In the genomic region with DNA sequence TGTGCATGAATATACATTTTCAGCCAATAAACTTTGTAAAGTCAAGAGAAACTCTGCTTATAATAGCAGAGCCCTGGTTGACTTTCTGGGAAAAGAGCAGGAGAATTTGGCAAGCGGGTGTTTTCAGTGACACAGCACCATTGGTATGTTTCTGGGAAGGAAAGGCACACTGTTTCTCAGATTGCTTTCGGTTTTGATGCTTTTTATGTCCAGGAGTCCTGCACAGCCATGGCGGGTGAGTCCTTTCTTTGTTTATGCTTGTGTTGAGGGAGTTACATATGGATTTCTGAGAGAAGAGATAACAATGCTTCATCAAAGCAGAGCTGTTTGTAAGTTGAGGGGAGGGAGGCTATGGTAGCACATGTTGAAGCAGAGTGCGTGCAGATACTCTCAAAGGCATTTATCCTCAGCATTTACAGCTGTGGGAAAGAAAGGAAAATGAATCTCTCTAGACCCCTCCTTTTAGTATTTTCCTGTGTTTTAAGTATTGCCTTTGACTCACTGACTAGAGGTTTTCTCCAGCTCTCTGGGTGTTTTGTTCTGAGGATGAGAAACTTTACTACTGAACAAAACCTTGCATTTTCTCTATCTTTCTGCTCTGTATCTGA, we compare ENCODE assay signal across 8 mouse cellular contexts. TPM values are rescaled to one million over a fixed set of nuclear protein-coding genes. Genes with fewer than 3 reads are reported as not detected.
DNase-seq lines count a peak whose midpoint lies in the region; ATAC-seq lines count a peak whose summit lies in the region.

A gene (plus strand): TSS at position 140 of the 608 bp plus-strand sequence.

- no peak within 1 kb of the TSS for H3K9ac ChIP-seq in embryonic facial prominence, embryonic 14.5 days (ENCODE audit: low read depth, low read length)
- H3K9ac ChIP-seq in forebrain, embryonic 12.5 days, result no peak within 1 kb of the TSS

- no peaks in the 10 kb centered on the region for H3K4me1 ChIP-seq in embryonic facial prominence, embryonic 14.5 days (ENCODE audit: control insufficient read depth, insufficient read depth, low read length)
- H3K4me1 ChIP-seq in embryonic facial prominence, embryonic 10.5 days, result no peaks in the 10 kb centered on the region
- H3K4me1 ChIP-seq in forebrain, embryonic 12.5 days, result no peaks in the 10 kb centered on the region

- no peak within 1 kb of the TSS for H3K4me3 ChIP-seq in embryonic facial prominence, embryonic 14.5 days (ENCODE audit: low read depth, low read length)
- no peak within 1 kb of the TSS for H3K4me3 ChIP-seq in embryonic facial prominence, embryonic 10.5 days
- no peak within 1 kb of the TSS for H3K4me3 ChIP-seq in forebrain, embryonic 12.5 days (replicated peaks)

- H3K27me3 ChIP-seq in embryonic facial prominence, embryonic 14.5 days (replicated peaks; ENCODE audit: control insufficient read depth, insufficient read depth, low read length), result no peaks in the 10 kb centered on the region
- no peaks in the 10 kb centered on the region for H3K27me3 ChIP-seq in embryonic facial prominence, embryonic 10.5 days (replicated peaks; ENCODE audit: low read depth, poor library complexity, severe bottlenecking)
- no peaks in the 10 kb centered on the region for H3K27me3 ChIP-seq in forebrain, embryonic 12.5 days

- no peak within 1 kb of the TSS for H3K27ac ChIP-seq in embryonic facial prominence, embryonic 14.5 days (replicated peaks; ENCODE audit: low read depth, low read length)
- H3K27ac ChIP-seq in embryonic facial prominence, embryonic 10.5 days (replicated peaks), result no peak within 1 kb of the TSS
- no peak within 1 kb of the TSS for H3K27ac ChIP-seq in forebrain, embryonic 12.5 days

- no peak for ATAC-seq in embryonic facial prominence, embryonic 14.5 days (ENCODE audit: low read depth)
- no peak for ATAC-seq in forebrain, embryonic 12.5 days (ENCODE audit: low FRiP score)

- 58% methylated on average over 4 of the region's 4 CpGs for WGBS in embryonic facial prominence, embryonic 14.5 days
- 73% methylated on average over 4 of the region's 4 CpGs for WGBS in embryonic facial prominence, embryonic 10.5 days
- 78% methylated on average over 4 of the region's 4 CpGs for WGBS in forebrain, embryonic 12.5 days

- H3K4me2 ChIP-seq in embryonic facial prominence, embryonic 14.5 days (ENCODE audit: low read depth, low read length), result no peak within 1 kb of the TSS
- H3K4me2 ChIP-seq in forebrain, embryonic 12.5 days, result no peak within 1 kb of the TSS

- no peaks in the 10 kb centered on the region for H3K9me3 ChIP-seq in embryonic facial prominence, embryonic 14.5 days (ENCODE audit: control insufficient read depth, low read length)
- no peaks in the 10 kb centered on the region for H3K9me3 ChIP-seq in embryonic facial prominence, embryonic 10.5 days
- H3K9me3 ChIP-seq in forebrain, embryonic 12.5 days, result no peaks in the 10 kb centered on the region

- no peaks in the 10 kb centered on the region for H3K36me3 ChIP-seq in embryonic facial prominence, embryonic 14.5 days (ENCODE audit: control insufficient read depth, insufficient read depth, low read length)
- H3K36me3 ChIP-seq in embryonic facial prominence, embryonic 10.5 days (replicated peaks), result no peaks in the 10 kb centered on the region
- H3K36me3 ChIP-seq in forebrain, embryonic 12.5 days (replicated peaks), result no peaks in the 10 kb centered on the region

- peak; percentile 17 for DNase-seq in embryonic facial prominence, embryonic 14.5 days (ENCODE audit: low spot score)
- DNase-seq in embryonic facial prominence, embryonic 10.5 days (ENCODE audit: low spot score), result no peak
- peak; percentile 36 for DNase-seq in gastrocnemius, postnatal 25 days
- peak; percentile 1 to 5 for DNase-seq in kidney, adult 8-10 months
- peak; percentile 5 for DNase-seq in ovary, adult 18-20 months (ENCODE audit: low spot score)
- DNase-seq in spleen, postnatal 14 days (ENCODE audit: low spot score in 2 of 2), result no peak
- no peak for DNase-seq in retina, embryonic 14.5 days (ENCODE audit: low spot score)

RNA-seq across cellular contexts. Expression of the gene that starts here (rescaled TPM):
- 4.8 and 7.9 TPM in 2 replicates for polyA plus RNA-seq in embryonic facial prominence, embryonic 14.5 days (2014; fragmentation: Nextera tagmentation; extraction: Ambion mirVana)
- not detected in 2 replicates for polyA plus RNA-seq in embryonic facial prominence, embryonic 10.5 days (2016; fragmentation: Nextera tagmentation; extraction: Ambion mirVana)
- total RNA-seq in gastrocnemius, postnatal 25 days (2021), result 1 to 10 TPM; 6.8 to 7.0 TPM
- not detected in 2 replicates for polyA plus RNA-seq in forebrain, embryonic 12.5 days (2016; fragmentation: Nextera tagmentation; extraction: Ambion mirVana)

Comparison
In these comparisons a context has a peak if more than half of its experiments do, and no peak if none do; other contexts are left out.
1. DNase-seq: peak in embryonic facial prominence, embryonic 14.5 days (single experiment), gastrocnemius, postnatal 25 days (single experiment), kidney, adult 8-10 months (2 of 2) and ovary, adult 18-20 months (single experiment); none in embryonic facial prominence, embryonic 10.5 days (single experiment), spleen, postnatal 14 days (0 of 2) and retina, embryonic 14.5 days (single experiment).